Mouse (Mus musculus) hindbrain, postnatal 0 days (tissue): Measurements from ENCODE around the gene Gramd1c. TPM values are rescaled to one million over a fixed set of nuclear protein-coding genes. Genes with fewer than 3 reads are reported as not detected.

Source experiments
- ATAC-seq: fragments of 200-750 bp; cut with Nextera tagmentation; 2 replicates; pipeline ENCODE4 v1.8.0; 2017; ENCODE audit warnings: mild to moderate bottlenecking, moderate TSS enrichment, moderate library complexity
- DNase-seq: peaks from one replicate; pipeline ENCODE4 v3.0.0-alpha.2; 2015; ENCODE audit warnings: low spot score
- H3K27ac ChIP-seq: fragments of 300-500 bp; sonication (generic); 2 replicates; pipeline ENCODE4 v1.5.1; 2014; ENCODE audit warnings: mild to moderate bottlenecking
- H3K27me3 ChIP-seq: fragments of 300-500 bp; sonication (generic); 2 replicates; pipeline ENCODE4 v1.6.1; 2014; ENCODE audit warnings: low read length, mixed read lengths; ENCODE audit not compliant: insufficient read depth
- H3K36me3 ChIP-seq: fragments of 300-500 bp; sonication (generic); 2 replicates; pipeline ENCODE4 v1.6.1; 2014; ENCODE audit warnings: low read length, mixed read lengths; ENCODE audit not compliant: insufficient read depth
- H3K4me1 ChIP-seq: fragments of 300-500 bp; sonication (generic); 2 replicates; pipeline ENCODE4 v1.6.1; 2014; ENCODE audit warnings: antibody characterized with exemption, low read length, mixed read lengths; ENCODE audit not compliant: insufficient read depth
- H3K4me2 ChIP-seq: fragments of 300-500 bp; sonication (generic); 2 replicates; pipeline ENCODE4 v1.6.1; 2014; ENCODE audit warnings: low read depth, mild to moderate bottlenecking, low read length, moderate library complexity, mixed read lengths
- H3K4me3 ChIP-seq: fragments of 300-500 bp; sonication (generic); 2 replicates; pipeline ENCODE4 v1.5.1; 2014; ENCODE audit warnings: low read length
- H3K9ac ChIP-seq: fragments of 300-500 bp; sonication (generic); replicated peaks from 2 replicates; pipeline ENCODE4 v1.6.1; 2014; ENCODE audit warnings: mild to moderate bottlenecking, low read length, moderate library complexity, mixed read lengths
- H3K9me3 ChIP-seq: fragments of 300-500 bp; sonication (generic); 2 replicates; pipeline ENCODE4 v1.6.1; 2016; ENCODE audit warnings: low read length, mixed read lengths
- CTCF ChIP-seq: IDR thresholded peaks from 2 replicates; pipeline ENCODE4 v1.5.1; 2016; ENCODE audit warnings: antibody characterized with exemption, control low read depth, low read depth
- WGBS: fragments of 180-500 bp; shearing (Covaris S2); extraction: QIAGEN DNeasy Blood & Tissue Kit; methylation state at CpG from one replicate; pipeline ENCODE4 v1.1.7; 2014; 5-methylcytosine and 5-hydroxymethylcytosine counted together
- polyA plus RNA-seq: library from polyadenylated mRNA; unstranded; fragments of >200 nt; fragmentation: Nextera tagmentation; extraction: Ambion mirVana; gene quantifications from 2 replicates; pipeline ENCODE4 v1.2.1, GENCODE M21; 2015
- total RNA-seq: library from RNA; depleted of rRNA; stranded (reverse); fragments of >200 nt; gene quantifications from 2 replicates; pipeline ENCODE4 v1.2.3, GENCODE M21; 2014

Gramd1c gene
- total and polyA plus RNA-seq, 2 experiments from 2014 or later: 0.63 to 2.6 TPM

GRCm38 (mm10) chr16:44052390-44052789 lies 10.8 kb downstream of the Gramd1c start:
- Histone ChIP-seq H3K27ac (no peak overlapping the region), H3K4me1 (no peaks in the 10 kb centered on the region), H3K9me3 (no peaks in the 10 kb centered on the region; the same call in 1 of the 2 replicates), H3K9ac (no peak overlapping the region), H3K36me3 (no peaks in the 10 kb centered on the region), H3K27me3 (no peaks in the 10 kb centered on the region), H3K4me3 (no peak overlapping the region), H3K4me2 (no peak overlapping the region)
- ATAC-seq (no peak), DNase-seq (no peak)
- no peak for TF ChIP-seq CTCF
- WGBS: 85% methylated on average over 6 of the region's 6 CpGs

- DNase-seq (no peak), ATAC-seq (no peak)
- no peaks in the 10 kb centered on the region for H3K36me3 ChIP-seq
- no peaks in the 10 kb centered on the region for H3K4me1 ChIP-seq
- TF ChIP-seq CTCF: no peak
- H3K9ac ChIP-seq: no peak overlapping the region
- WGBS: 82% methylated on average over 5 of the region's 5 CpGs
- no peaks in the 10 kb centered on the region; the same call in 1 of the 2 replicates for H3K9me3 ChIP-seq
- H3K27me3 ChIP-seq: no peaks in the 10 kb centered on the region
- H3K27ac ChIP-seq: no peak overlapping the region
- no peak overlapping the region for H3K4me3 ChIP-seq
- H3K4me2 ChIP-seq: no peak overlapping the region
Observed at GRCm38 (mm10) chr16:44050139-44050538, 13.0 kb downstream of the Gramd1c start.

- no peak overlapping the region for H3K27ac ChIP-seq
- no peaks in the 10 kb centered on the region for H3K27me3 ChIP-seq
- no peaks in the 10 kb centered on the region for H3K36me3 ChIP-seq
- H3K4me1 ChIP-seq: no peaks in the 10 kb centered on the region
- peak; percentile 32 for TF ChIP-seq CTCF
- ATAC-seq: no peak
- H3K9ac ChIP-seq: no peak overlapping the region
- WGBS: 89% methylated on average over 4 of the region's 4 CpGs
- no peaks in the 10 kb centered on the region for H3K9me3 ChIP-seq
- DNase-seq: no peak
- no peak overlapping the region for H3K4me2 ChIP-seq
- H3K4me3 ChIP-seq: no peak overlapping the region
Observed at GRCm38 (mm10) chr16:44039112-44039511, 24.0 kb downstream of the Gramd1c start.

GRCm38 (mm10) chr16:44035221-44035620 lies 27.9 kb downstream of the Gramd1c start:
- no peaks in the 10 kb centered on the region for H3K4me1 ChIP-seq
- WGBS: 88% methylated on average over 3 of the region's 3 CpGs
- DNase-seq (no peak), ATAC-seq (no peak)
- no peaks in the 10 kb centered on the region for H3K9me3 ChIP-seq
- TF ChIP-seq CTCF: no peak
- no peak overlapping the region for H3K4me2 ChIP-seq
- H3K36me3 ChIP-seq: no peaks in the 10 kb centered on the region
- no peak overlapping the region for H3K27ac ChIP-seq
- H3K9ac ChIP-seq: no peak overlapping the region
- no peak overlapping the region for H3K4me3 ChIP-seq
- no peaks in the 10 kb centered on the region for H3K27me3 ChIP-seq

- Histone ChIP-seq H3K27ac (no peak overlapping the region), H3K4me1 (no peaks in the 10 kb centered on the region), H3K27me3 (no peaks in the 10 kb centered on the region), H3K9ac (no peak overlapping the region), H3K9me3 (no peaks in the 10 kb centered on the region), H3K36me3 (no peaks in the 10 kb centered on the region), H3K4me3 (no peak overlapping the region), H3K4me2 (no peak overlapping the region)
- ATAC-seq (no peak), DNase-seq (no peak)
- 94% methylated on average over 5 of the region's 5 CpGs for WGBS
- TF ChIP-seq CTCF: no peak
Observed at GRCm38 (mm10) chr16:44033365-44033764, 29.8 kb downstream of the Gramd1c start.

GRCm38 (mm10) chr16:44029273-44029672 lies 33.9 kb downstream of the Gramd1c start:
- no peaks in the 10 kb centered on the region for H3K9me3 ChIP-seq
- H3K27me3 ChIP-seq: no peaks in the 10 kb centered on the region
- WGBS: 78% methylated on average over 2 of the region's 2 CpGs
- no peak overlapping the region for H3K9ac ChIP-seq
- DNase-seq (no peak), ATAC-seq (no peak)
- no peaks in the 10 kb centered on the region for H3K4me1 ChIP-seq
- H3K27ac ChIP-seq: no peak overlapping the region
- TF ChIP-seq CTCF: no peak
- H3K4me2 ChIP-seq: no peak overlapping the region
- no peak overlapping the region for H3K4me3 ChIP-seq
- H3K36me3 ChIP-seq: no peaks in the 10 kb centered on the region

GRCm38 (mm10) chr16:44026822-44027221 lies 36.3 kb downstream of the Gramd1c start:
- H3K27me3 ChIP-seq: no peaks in the 10 kb centered on the region
- no peaks in the 10 kb centered on the region for H3K36me3 ChIP-seq
- H3K4me1 ChIP-seq: no peaks in the 10 kb centered on the region
- H3K9me3 ChIP-seq: no peaks in the 10 kb centered on the region
- H3K4me2 ChIP-seq: no peak overlapping the region
- no peak for ATAC-seq
- H3K4me3 ChIP-seq: no peak overlapping the region
- H3K9ac ChIP-seq: no peak overlapping the region
- no peak for DNase-seq
- H3K27ac ChIP-seq: no peak overlapping the region
- TF ChIP-seq CTCF: no peak
- WGBS: 91% methylated on average over 9 of the region's 9 CpGs
